Mouse (Mus musculus) right cerebral cortex, postnatal 36 days (tissue): ENCODE data around the gene Tac4.

Experiments
- DNase-seq, 2 experiments: peaks; one replicate each; pipeline ENCODE4 v3.0.0; 2022; ENCODE audit warnings: low spot score in 2 of 2, mixed read lengths in 1 of 2

Tac4 gene

DNA sequence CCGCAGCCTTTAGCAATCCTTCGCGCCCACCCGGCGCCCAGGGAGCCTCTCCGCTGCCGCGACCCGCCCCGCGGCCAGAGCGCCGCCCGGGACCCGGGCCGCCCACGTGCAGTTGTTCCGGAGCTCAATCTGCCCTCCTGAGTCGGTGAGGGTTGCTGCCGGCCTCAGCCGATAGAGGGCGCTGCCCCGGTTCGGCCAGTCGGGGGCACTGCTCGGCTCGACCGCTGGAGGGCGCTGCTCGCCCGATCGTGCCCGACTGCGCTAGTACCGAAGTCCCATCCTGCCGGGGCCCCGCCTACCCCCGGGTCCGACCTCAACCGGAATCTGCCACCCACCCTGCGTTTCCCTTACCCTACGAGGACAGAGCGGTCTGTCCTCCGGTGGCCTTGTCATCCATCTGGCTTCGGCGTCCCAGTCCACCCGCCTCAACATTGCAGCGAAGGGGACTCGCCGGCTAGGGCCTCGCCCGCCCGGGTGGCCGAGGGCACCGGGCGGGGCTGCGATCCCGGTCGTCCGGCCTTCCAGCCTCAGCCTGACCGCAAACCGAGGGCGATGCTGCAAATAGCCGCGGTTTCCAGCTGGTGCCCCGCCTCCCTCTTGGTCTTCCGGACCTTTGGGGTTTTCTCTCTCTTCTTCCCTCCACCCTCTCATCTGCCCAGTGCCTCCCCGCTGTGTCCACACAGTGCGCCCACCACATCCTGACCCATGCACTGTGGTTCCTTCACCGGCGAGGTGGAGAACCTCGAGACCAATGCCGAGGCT, 2.1 kb upstream of the Tac4 start:
- peak; percentile 64 to 75 for DNase-seq

DNA sequence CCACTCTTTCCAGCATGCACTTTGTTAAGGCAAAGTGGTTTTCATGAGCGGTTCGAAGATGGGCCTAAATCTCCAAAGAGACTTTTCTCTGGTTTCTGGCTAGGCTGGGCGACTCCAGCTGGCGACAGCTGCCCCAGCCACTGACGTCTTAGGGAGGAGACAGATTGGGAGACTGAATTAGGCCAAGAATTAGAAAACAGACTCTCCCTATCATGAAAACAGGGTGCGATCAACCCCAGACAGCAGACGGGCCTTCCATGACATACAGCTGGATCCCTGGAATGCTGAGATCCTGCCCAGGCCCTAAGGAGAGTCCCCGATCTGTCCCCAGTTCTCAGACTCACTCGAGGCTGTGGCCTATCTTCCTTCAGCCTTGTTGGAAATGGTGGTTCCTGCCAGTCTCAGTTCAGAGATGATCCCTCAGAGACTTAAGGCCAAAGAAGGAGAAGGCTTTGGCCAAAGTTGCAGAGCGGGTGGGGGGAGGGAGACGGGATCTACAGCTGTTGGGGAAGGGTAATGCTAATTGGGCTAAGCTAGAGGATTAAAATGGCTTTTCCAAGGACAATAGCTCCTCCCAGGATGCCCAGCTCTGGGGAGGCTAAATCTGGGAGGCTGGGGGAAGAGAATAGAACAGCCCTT, 2.6 kb downstream of the Tac4 start:
- no peak for DNase-seq

DNA sequence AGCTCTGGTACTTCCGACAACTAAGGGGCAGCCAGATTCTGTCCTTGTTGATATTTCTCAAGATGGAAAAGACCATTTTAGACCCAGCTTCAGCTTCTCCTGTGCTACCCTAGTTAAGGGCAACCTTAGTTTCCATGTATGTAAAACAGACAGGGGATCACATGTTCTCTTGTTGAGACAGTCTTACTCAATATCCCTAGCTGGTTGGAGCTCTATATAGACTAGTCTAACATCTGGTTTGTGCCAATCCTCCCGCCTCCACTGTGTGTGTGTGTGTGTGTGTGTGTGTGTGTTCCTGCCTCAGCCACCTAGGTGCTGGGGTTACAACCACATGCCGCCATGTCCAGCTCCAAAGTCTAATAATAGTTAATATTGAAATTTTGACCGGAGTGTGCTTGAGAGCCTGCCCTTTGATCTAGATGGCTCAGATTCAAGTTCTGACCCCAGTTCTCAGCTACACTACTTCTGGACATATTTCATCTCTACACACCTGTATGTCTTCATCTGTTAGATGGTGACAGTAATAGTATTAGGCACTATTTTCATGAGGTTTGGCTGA, 3.2 kb downstream of the Tac4 start:
- DNase-seq, result no peak

DNA sequence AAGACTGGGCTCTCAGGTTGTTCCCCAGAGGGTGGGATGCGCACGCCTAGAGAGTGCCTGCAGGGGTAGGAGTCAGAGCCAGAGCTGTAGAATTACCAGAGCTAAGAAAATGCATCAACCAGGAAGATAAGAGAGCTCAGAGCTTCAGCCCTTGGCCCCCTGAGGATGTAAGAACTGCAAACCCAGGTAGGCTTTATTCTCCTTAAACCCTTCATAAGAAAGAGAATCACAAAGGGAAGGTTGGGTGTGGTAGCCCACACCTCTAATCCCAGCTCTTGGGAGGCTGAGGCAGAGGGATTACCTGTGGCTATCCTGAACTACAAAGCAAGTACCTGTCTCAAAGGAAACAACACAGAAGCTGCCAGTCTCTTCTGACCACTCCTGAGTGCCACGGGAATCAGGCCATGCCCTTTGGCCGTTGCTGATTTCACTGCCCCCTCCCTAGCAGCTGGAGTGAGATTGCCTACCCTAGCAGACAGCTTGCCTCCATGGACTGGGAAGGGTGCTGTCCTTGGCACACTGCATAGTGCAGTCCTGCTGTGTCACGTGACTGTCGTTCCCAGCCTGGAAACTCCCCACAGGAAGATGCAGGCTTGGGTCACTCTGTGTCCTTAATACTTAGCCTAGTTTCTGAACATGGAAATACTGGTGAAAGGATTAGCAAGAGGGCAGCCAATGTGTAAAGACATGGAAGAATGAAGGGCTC, 5.4 kb downstream of the Tac4 start:
- DNase-seq, result no peak

DNA sequence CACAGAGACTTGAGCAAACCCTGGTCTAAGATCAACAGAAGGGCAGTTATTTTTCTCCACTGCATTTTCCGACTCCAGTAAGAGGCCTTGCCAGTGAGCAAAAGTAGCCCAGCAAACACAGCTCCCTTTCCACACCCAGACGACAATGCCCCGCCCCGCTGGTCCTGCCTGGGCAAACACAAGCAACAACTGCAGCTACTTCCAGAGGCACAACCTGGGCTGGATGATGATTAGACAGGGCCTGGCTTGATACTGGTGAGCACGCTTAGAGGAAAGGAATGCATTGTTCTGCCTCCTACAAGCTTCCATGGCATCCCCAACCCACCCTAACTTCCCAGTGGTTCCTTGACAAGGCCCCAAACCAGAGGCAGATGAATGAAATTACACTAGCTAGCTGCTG, 12.3 kb downstream of the Tac4 start:
- no peak for DNase-seq

DNA sequence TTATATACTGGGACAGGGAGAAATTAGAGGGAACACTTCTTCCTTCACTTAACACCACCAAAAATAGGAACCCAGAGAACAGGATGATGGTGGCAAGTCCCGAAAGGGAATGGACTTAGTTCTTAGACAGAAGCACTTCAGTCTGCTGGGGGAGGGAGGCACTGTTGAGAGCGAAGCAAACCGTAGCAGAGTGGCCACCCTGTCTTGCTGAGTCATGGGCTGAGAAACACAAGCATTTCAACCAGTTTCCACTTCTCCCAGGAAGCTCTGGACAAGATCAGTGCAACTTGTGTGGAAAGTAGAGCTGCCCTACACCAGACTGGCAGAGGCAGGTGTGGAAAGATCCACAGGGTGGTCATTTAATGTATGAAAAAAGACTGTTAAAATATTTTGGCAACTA, 13.3 kb downstream of the Tac4 start:
- DNase-seq, result no peak

DNA sequence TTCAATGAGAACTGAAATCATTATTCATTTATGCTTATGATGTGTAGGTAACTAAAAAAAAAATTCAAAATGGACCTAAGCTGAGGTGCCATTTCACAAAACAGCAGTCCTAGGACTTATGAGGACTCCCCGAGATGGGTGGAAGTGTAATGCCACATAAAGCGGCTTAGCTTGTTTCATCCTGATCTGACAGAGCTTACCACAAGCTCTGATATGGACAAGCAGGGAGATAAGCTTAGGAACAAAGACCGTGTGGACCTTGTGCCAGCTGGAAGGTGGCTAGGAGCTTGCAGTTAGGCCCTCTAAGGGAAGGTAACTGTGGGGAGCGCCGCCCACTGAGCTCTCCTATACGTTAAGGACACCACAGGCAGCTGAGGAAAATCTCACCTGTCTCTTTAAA, 14.7 kb downstream of the Tac4 start:
- no peak for DNase-seq

DNA sequence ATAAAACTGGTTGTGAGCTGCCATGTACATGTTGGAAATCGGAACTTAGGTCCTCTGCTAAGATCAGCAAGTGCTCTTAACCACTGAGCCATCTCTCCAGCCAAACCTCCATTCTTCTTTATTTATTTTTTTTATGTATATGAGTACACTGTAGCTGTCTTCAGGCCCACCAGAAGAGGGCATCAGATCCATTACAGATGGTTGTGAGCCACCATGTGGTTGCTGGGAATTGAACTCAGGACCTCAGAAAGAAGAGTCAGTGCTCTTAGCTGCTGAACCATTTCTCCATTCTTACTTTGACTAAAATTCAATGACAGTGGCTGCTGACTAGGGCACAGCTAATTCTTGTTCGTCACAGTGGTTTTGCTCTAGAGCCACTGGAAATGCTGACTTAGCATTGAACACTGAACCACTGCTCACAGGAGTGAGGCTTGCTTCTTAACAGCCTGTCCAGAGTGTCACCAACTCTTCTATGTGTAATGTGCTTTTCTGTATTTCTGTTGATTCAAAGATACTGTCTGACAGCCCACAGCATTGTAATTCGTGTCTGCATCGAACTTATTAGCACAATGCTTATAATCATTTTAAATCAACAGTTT, 17.8 kb downstream of the Tac4 start:
- DNase-seq, result no peak

DNA sequence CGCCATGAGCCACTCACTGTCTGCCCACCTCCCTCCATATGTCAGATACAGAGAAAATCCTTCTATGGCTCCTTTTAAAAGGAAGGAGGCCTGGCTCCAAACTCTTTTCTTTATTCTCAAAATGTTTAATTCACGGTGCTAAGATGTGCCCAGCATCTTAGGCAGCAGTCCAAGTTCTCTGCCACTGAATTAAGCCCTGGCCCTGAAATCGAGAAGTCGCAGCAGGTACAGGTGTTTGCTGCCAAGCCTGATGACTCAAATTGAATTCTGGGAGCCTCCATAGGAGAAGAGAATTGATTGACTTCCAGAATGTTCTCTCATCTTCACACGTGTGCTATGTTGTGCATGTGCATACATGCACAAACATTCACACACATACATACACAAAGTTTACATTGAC, 21.0 kb downstream of the Tac4 start:
- DNase-seq, result no peak

DNA sequence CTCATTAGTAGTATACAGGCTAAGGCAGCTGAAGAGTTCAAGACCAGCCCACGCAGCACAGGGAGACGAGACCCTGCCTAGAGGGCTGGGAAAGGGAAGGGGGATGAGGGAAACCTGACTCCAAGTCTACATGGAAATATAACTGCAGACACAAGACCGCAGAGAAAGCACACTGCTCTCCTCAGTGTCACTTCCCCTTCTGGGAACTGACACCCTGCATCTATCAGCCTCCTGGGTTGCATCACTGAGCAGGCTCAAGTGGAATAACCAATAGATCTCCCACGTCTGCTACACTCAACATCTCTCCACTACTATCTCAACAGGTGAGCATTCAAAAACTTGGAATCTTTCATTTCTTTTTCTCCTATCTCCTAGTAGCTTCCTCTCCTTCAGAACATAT, 30.7 kb downstream of the Tac4 start:
- DNase-seq, result no peak

DNA sequence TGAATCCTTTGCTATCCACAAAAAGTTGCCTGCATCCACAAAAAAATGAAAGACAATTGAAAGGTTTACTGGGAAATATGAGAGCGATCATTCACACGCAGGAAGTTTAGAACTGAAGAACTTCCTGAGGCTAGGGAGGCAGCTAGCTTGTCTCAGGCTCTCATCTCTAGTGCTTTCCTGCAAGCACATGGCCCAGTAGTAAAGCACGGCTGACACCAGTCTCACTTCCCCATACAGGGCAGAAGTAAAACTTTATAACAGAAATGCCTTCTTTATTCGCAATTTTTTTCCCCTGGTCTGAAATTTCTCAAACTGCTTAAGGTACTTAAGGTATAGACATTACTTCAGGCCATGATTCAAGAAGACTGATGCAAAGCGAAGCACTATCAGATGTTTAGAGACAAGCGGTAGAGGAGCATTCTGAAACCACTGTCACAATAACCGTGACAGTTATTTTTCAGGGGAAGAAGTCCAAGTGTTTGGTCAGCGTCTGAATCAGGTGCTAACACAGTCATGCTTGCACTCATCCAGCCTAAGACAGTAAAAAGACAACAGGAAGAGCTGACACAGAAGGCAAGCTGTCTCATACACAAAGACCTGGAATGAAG, 31.8 kb downstream of the Tac4 start:
- no peak for DNase-seq

DNA sequence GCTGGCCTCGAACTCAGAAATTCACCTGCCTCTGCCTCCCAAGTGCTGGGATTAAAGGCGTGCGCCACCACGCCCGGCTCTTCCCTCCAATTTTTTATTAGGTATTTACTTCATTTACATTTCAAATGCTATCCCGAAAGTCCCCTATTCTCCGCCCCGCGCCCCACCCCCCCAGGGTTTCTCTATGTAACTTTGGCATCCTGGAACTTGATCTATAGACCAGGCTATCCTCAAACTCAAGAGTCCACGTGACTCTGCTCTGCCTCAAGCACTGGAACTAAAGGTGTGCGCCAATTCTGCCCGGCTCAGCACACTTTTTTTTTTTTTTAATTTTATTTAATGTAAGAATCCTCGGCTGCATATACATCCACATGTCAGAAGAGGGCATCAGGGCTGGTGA, 34.4 kb downstream of the Tac4 start:
- no peak for DNase-seq

DNA sequence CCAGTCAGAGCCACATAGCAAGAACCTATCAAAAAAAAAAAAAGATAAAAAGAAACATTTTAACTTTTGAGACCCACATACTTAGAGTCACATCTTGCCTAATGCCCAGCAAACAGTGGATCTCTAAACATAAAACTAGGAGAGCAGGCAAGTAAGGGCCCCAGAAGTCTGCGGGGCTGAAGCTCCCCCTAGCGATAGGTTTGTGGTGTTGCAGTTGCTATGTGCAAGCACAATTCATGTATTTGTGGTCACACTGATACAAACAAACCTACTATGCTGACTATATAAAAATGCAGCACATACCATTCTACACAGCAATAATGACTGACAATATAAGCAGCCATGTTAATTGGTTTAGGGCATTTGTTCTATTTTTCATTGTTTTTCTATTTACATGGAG, 36.8 kb downstream of the Tac4 start:
- no peak for DNase-seq

DNA sequence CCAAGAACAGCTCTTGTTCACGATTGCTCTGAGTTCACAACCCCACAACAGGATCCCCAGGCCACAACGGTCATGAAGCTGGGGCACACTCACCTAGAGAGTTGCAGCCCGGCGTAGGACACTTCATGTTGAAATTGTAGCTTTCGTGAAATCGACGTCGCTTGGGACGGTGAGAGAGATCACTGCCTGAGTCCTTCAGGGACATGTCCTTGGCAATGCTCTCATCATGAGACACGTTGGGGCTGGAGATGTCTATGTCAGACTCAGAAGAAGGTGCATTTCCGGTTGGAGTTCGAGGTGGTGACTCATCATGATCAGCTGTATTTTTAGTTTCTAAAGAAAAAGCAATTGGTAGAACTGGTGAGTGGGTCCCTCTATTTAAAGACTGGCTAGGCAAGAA, 38.6 kb downstream of the Tac4 start:
- DNase-seq, result no peak

DNA sequence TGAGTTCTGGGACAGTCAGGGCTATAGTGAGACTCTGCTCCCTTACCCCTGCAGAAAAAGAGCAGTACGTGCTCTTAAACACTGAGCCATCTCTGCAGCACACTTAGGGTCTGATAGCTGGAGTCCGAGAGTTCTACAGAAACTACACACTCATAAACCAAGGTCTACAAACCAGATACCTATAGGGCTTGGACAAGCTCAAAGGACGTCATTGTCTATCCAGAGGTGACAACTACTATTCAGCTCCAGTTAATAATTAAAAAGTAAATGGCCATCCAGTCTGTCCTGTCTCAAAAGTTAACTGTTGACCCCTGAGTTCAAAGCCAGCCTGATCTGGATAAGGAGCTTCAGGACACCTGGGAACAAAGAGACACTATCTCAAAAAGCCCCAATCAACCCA, 40.4 kb downstream of the Tac4 start:
- no peak for DNase-seq

DNA sequence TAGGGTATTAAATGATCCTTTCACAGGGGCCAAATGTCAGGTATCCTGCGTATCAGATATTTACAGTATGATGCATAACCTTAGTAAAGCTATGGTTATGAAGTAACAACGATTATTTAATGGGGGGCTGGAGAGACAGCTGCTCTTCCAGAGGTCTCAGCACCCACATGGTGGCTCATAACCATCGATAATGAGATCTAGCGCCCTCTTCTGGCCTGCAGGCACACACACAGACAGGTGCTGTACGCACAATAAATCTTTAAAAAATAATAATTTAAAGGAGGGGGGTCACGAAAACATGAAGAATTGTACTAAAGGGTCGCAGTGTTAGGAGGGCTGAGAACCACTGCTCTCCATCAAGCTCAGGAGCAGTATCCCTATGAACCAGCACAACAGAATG, 44.3 kb downstream of the Tac4 start:
- DNase-seq, result no peak

DNA sequence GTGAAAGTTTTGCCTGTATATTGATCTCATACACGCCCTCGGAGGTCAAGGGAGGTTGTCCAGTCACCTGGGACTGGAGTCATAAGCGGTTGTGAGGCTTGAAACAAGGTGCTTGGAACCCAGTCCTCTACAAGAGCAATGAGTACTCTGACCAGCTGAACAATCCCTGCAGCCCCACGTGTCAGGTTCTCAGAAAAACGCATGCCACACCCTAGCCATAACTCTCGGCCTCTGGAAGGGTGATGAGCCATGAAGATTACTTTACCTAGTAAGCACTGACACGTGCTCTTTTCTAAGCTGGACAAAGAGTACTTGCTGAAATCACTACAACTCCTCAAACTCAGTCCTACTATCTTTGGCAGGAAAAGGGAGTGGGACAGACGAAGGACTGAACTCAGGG, 46.2 kb downstream of the Tac4 start:
- no peak for DNase-seq

DNA sequence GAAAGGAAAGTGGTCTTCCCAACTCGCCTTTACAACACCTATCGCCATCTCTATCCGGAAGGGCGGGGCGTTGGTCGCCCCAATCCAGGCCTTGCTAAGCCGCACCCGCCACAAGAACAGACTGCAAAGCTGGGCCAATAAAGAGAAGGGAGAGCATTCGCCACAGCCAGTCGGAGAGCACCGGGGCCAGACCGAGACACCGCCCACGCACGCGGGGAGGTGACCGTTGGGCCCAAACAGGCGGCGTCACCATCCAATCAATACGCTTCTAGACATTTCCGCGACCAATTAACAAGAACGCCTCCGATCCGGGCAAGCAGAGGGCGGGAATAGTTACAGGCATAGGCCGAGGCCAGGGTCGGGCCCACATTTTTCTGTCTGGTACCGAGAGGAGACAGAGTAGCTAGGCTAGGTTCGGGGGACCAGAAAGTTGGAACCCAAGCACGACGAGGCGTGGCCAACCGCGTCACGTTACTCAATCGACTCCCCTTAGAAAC, 48.2 kb downstream of the Tac4 start:
- DNase-seq, result peak; percentile 99

DNA sequence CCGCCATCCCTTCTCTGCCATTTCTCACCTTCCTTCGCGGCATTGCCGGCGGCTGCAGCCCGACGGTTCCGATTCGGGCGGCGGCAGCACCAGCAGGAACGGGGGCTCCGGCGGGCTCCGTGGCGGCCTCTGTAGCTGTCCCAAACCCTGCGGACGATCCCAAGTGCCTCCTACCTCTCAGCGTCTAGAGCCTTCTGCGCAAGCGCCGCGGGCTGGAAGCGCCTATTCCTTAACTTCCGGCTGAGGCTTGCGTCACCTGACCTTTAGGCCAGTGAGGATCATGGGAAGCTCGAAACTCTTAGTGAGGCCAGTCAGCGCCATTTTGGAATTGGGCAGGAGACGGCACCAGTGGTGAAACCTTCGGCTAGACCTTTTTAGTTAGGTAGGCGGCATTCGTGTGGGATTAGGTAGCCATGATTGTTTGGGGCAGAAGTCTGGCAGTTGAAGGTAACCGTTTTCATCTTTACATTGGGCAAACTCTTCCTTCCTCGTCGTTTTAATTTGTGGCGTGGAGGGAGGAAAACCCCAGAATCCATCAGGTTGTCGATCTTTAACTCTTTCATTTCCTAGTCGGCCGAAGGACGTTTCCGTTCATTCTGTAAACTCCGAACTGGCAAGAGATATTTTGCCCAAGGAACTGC, 48.8 kb downstream of the Tac4 start, which contains the start of gene Kat7:
Kat7 (minus strand) TSS at position 240 of the 641 bp plus-strand sequence.
- DNase-seq, result peak; percentile 98 to 99

DNA sequence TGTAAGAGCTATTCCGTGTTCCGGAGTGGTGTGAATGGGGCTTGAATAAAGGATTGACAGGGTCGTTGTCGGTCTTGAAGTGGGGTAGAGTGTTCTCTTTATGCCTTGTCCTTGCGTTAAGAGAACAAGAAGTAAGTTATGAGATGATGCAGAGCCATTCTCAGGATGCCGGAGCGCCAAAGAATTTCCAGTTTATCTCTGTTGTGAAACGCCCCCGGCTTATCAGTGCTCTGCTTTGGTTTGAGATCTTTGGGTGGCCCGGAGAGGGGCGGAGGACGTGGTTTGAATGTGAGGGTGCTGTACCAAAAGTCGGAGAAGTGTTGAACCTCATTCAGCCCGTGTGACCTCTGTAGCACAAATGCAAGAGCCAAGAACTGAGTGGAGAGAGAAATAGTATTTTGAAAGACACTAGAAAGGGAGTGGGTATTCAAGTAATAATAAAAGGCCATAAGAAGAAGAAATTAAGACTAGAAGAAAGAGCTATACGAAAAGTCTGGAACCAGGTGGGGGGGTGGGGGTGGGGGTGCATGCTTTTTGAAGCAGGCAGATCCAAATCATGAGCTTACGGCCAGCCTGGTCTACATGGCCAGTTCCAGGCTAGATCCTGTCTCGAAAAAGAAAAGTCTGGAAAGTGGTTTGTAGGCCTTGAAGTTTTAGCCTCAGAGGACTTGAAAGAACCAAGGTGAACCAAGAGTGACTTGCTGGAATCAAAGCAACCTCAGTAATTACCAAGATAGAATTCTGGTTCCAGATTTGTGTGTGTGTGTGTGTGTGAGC, 49.5 kb downstream of the Tac4 start:
- peak; percentile 8 to 11 for DNase-seq
